Mouse (Mus musculus): ENCODE results near the gene Uhmk1. TPM values are rescaled to one million over a fixed set of nuclear protein-coding genes. Genes with fewer than 3 reads are reported as not detected.

Uhmk1 gene
- polyA plus RNA-seq, 1 experiment from 2014 or later: 10.0 TPM

Other genes starting within 250 kb of the Uhmk1 start
- 18.3 and 19.3 TPM in 2 replicates for gene Hsd17b7, start 246.2 kb downstream of the Uhmk1 start, polyA plus RNA-seq (2014; fragmentation: Nextera tagmentation; extraction: Ambion mirVana)
- 60.4 and 62.2 TPM in 2 replicates for gene Ddr2, start 104.6 kb downstream of the Uhmk1 start, polyA plus RNA-seq (2014; fragmentation: Nextera tagmentation; extraction: Ambion mirVana)
- gene Uap1, start 40.4 kb downstream of the Uhmk1 start, polyA plus RNA-seq (2014; fragmentation: Nextera tagmentation; extraction: Ambion mirVana): 48.1 and 53.4 TPM in 2 replicates
- 0.10 TPM in 1 of 2 replicates, not detected in the other for gene Sh2d1b2, start 17.4 kb upstream of the Uhmk1 start, polyA plus RNA-seq (2014; fragmentation: Nextera tagmentation; extraction: Ambion mirVana)
- gene Sh2d1b1, start 61.9 kb upstream of the Uhmk1 start, polyA plus RNA-seq (2014; fragmentation: Nextera tagmentation; extraction: Ambion mirVana): 0.13 and 0.22 TPM in 2 replicates
- gene Gm7694, start 90.9 kb upstream of the Uhmk1 start, polyA plus RNA-seq (2014; fragmentation: Nextera tagmentation; extraction: Ambion mirVana): 5.7 and 6.0 TPM in 2 replicates
- 2.7 and 3.9 TPM in 2 replicates for gene Spata46, start 93.4 kb upstream of the Uhmk1 start, polyA plus RNA-seq (2014; fragmentation: Nextera tagmentation; extraction: Ambion mirVana)

Measured in stomach, embryonic 14.5 days (tissue).